Mouse (Mus musculus): ENCODE results near the gene Krtap10-4.

GRCm38 (mm10) chr10:77804095-77804494 is 22.8 kb downstream of the Krtap10-4 start:
- TF ChIP-seq POLR2A (IDR thresholded peaks at IDR 0.05; ENCODE audit: borderline replicate concordance, extremely low read depth, insufficient read depth, insufficient read length, poor library complexity, severe bottlenecking) = no peak
- no peak for TF ChIP-seq CTCF (IDR thresholded peaks at IDR 0.05; ENCODE audit: borderline replicate concordance, extremely low read depth, insufficient read depth, insufficient read length)
